Mouse (Mus musculus): ENCODE measurements at regions not wholly inside any gene's neighbourhood (a gene's known extent, or its start where the extent isn't known, plus 50 kb on each side); places are given as distances from the start of the nearest gene placed in this dataset.

GRCm38 (mm10) chr4:31714054-31714651, 249.7 kb upstream of the Map3k7 start:
- DNase-seq (ENCODE audit: low read depth) = no peak

- no peak for DNase-seq (ENCODE audit: low read depth)
Measured at GRCm38 (mm10) chr4:31723501-31723900, 240.4 kb upstream of the Map3k7 start.

- no peak for DNase-seq (ENCODE audit: low read depth)
Measured at GRCm38 (mm10) chr4:31724400-31724799, 239.5 kb upstream of the Map3k7 start.

- DNase-seq (ENCODE audit: low read depth) = no peak
Measured at GRCm38 (mm10) chr4:31727498-31728148, 236.3 kb upstream of the Map3k7 start.

- DNase-seq (ENCODE audit: low read depth) = no peak
Measured at GRCm38 (mm10) chr4:31728149-31728516, 235.8 kb upstream of the Map3k7 start.

GRCm38 (mm10) chr4:31743776-31744175, 220.1 kb upstream of the Map3k7 start:
- DNase-seq (ENCODE audit: low read depth) = no peak

GRCm38 (mm10) chr4:31744431-31744830, 219.5 kb upstream of the Map3k7 start:
- no peak for DNase-seq (ENCODE audit: low read depth)

GRCm38 (mm10) chr4:31753677-31754312, 210.1 kb upstream of the Map3k7 start:
- no peak for DNase-seq (ENCODE audit: low read depth)

- no peak for DNase-seq (ENCODE audit: low read depth)
Measured at GRCm38 (mm10) chr4:31757126-31757525, 206.8 kb upstream of the Map3k7 start.

GRCm38 (mm10) chr4:31760116-31760515, 203.8 kb upstream of the Map3k7 start:
- DNase-seq (ENCODE audit: low read depth) = no peak

GRCm38 (mm10) chr4:31762199-31762598, 201.7 kb upstream of the Map3k7 start:
- DNase-seq (ENCODE audit: low read depth) = no peak

GRCm38 (mm10) chr4:31768026-31768626, 195.8 kb upstream of the Map3k7 start:
- DNase-seq (ENCODE audit: low read depth) = no peak

GRCm38 (mm10) chr4:31769325-31769724, 194.6 kb upstream of the Map3k7 start:
- DNase-seq (ENCODE audit: low read depth) = no peak

- DNase-seq (ENCODE audit: low read depth) = no peak
Measured at GRCm38 (mm10) chr4:31786284-31786683, 177.6 kb upstream of the Map3k7 start.

GRCm38 (mm10) chr4:31817574-31818240, 146.2 kb upstream of the Map3k7 start:
- no peak for DNase-seq (ENCODE audit: low read depth)

- DNase-seq (ENCODE audit: low read depth) = no peak
Measured at GRCm38 (mm10) chr4:31819521-31820259, 144.2 kb upstream of the Map3k7 start.

GRCm38 (mm10) chr4:31823574-31824348, 140.1 kb upstream of the Map3k7 start:
- DNase-seq (ENCODE audit: low read depth) = peak; percentile 62

GRCm38 (mm10) chr4:31824518-31825437, 139.1 kb upstream of the Map3k7 start:
- DNase-seq (ENCODE audit: low read depth) = peak; percentile 14

- no peak for DNase-seq (ENCODE audit: low read depth)
Measured at GRCm38 (mm10) chr4:31825438-31825830, 138.5 kb upstream of the Map3k7 start.

GRCm38 (mm10) chr4:31826661-31827060, 137.2 kb upstream of the Map3k7 start:
- no peak for DNase-seq (ENCODE audit: low read depth)

Data from induced T-regulatory cell, adult 2 months (primary cell).